Mouse (Mus musculus) layer of hippocampus, postnatal 14 days (tissue): ENCODE results near the gene Spata18. TPM values are rescaled to one million over a fixed set of nuclear protein-coding genes. Genes with fewer than 3 reads are reported as not detected.

Source experiments
- DNase-seq, 2 experiments: peaks; one replicate each; pipeline ENCODE4 v3.0.0; 2021 to 2022; ENCODE audit warnings: low spot score in 2 of 2, mixed read lengths in 1 of 2
- total RNA-seq, 2 experiments: library from RNA; stranded (reverse); gene quantifications; 2 replicates each; pipeline ENCODE4 v1.2.3; 2021

The Spata18 gene
- total RNA-seq, 2 experiments from 2014 or later: 1.4 to 3.2 TPM

DNA sequence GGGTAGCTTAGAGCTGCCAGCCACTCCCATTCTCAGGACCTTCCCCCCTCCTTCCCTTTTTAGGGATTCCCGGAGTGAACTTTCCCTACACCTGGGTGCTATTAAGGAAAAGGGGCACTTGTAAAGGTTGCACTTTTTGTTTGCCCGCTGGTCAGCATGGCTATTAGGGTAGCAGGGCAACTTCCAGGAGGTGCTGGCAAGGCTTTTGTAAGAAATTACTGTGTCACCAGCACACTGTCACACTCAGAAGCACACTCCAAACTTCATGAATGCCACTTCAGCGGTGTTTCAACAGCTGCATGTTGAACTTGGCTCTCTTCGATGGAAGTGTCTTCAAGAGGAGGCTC, 649 bp downstream of the Spata18 start:
- DNase-seq: no peak

GRCm38 (mm10) chr5:73666695-73667094, 15.5 kb downstream of the Spata18 start:
- no peak for DNase-seq

DNA sequence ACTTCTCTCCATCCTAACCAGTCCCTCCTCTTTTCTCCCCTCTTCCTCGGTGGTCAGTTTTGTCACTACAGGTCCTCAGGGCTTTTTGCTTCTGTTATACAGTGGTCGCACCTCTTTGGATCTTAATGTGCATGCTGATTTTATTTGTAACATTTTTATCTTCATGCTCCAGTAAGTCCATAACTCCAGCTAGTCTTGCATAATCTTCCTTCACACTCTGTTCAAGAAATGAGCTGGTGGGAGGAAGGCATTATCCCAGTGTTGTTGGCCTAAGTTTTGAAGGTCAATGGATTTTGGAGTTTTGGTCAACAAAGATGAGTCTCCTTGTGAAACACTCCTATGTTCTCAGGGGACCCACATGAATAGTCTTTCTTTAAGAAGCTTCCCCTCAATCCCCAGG, 16.7 kb downstream of the Spata18 start:
- no peak for DNase-seq

DNA sequence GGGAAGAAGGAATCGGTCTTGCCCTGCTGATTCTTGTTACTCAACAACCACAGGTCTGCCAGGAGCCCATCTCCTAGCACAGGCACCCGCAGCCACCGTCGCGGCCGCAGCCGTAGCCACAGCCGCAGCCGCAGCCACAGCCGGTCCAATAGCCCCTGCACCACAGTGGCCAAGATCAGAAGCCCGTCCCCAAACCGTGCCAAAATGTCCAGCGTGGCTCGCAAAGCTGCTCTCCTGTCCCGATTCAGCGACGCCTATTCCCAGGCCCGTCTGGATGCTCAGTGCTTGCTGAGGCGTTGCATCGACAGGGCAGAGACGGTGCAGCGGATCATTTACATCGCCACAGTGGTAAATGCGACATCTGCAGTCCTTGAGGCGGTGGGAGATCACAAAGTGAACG, 18.2 kb downstream of the Spata18 start:
- DNase-seq: no peak

DNA sequence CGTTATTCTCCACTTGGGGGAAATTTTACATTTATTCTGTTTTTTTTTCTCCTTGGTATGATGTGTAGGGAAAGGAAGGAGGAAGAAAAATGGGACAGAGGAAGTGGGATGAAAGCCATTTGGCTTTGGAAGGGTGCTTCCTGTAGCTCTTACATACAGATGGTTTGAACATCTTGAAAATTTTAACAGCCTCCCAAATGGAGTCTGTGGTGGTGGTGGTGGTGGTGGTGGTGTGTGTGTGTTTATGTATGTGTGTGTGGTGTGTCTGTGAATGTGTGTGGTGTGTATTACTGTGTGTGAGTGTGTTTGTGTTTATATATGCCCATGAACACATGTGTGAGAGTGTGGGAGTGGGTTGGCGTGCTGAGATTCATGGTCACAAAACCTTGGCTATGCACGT, 24.4 kb downstream of the Spata18 start:
- no peak for DNase-seq

DNA sequence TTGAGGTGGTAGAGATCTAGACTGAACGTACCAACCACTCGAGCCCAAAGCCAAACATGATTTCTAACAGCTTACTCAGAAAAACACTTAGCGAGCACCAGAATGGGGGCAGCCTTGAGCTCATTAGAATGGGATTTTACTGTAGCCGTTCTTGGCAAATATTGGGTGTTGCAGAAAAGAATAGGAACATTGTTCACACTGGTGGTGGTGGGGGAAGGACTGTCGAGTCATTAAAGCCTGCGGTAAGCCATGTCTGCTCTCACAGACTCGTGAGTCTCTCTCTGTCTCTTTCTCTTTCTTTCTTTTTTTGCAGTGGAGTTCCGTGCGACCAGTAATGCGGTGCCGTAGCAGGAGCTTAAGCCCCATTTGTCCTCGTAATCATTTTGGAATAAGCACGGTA, 25.4 kb downstream of the Spata18 start:
- DNase-seq: peak in 1 of 2 experiments; percentile 23

- no peak for DNase-seq
Observed at GRCm38 (mm10) chr5:73683221-73683620, 32.0 kb downstream of the Spata18 start.

- no peak for DNase-seq
Observed at GRCm38 (mm10) chr5:73683706-73684409, 32.7 kb downstream of the Spata18 start.

GRCm38 (mm10) chr5:73686149-73686548, 35.0 kb downstream of the Spata18 start:
- DNase-seq: peak in 1 of 2 experiments; percentile 39

DNA sequence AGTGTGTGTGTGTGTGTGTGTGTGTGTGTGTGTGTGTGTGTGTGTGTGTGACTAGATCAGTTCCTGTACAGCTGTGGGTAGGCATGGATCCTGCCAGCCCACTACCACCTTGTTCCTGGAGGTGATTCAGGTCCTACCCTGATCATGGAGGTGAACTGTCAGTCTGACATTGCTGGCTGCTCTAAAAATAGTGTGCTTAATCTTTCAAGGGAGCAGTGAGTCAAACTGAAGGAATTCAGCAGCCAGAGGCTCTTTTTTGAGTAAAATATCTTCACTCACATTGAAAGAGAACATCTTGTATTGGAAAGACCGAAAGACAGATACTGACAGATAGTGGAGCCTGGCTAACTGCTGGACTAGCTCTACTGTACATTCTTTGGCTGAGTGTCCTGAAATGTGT, 37.4 kb downstream of the Spata18 start:
- DNase-seq: no peak

DNA sequence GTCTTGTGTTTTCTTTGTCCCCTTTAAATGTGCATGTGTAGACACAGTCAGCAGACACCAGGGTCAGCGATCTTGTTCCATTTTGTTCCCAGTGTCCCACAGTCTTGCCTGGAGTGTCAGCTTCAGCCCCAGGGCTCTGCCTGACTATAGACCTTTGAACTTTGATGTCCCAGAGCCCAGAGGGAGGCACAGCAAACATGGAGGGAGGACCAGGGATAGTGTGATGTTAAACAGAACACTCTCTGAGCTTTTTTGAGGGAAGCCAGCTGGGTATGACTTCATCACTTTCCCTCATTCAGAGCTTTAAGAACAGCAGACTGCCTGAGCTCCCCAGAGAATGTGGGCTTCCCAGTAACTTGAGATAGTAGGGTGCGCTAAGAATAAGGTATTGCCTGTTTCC, 39.0 kb downstream of the Spata18 start:
- DNase-seq: no peak

DNA sequence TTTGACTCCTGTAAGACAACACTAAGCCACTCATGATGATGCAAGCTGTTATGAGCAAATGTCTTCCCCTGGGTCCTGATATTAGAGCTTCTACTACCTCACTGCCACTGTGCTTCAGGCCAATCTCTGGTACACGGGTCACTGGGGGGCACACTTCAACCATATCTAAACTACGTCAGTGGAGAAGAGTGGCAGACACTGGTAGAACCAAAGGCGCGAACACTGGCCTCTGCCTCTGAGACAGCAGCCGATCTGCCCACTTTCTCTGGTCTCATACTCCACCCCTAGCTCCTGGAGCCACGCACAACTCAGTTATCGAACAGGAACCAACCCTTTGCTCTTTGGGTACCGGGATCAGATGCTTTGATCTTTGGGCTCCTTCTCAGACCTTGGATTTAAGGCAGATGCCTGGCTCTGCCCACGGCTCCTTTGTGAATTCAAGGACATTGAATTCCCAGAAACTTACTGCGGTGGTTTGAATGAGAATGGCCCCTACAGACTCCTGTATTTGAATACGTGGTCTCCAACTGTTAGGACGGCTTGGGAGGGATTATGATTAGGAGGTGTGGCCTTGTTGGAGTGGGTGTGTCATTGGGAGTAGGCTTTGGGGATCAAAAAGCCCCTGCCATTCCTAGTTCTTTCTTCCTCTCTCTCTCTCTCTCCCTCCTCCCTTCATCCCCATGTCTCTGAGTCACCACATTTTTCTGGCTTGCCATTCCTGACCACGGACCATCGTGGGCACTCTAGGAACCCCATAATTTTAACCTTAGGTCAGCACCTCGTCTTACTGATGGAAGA, 40.7 kb downstream of the Spata18 start:
- no peak for DNase-seq

DNA sequence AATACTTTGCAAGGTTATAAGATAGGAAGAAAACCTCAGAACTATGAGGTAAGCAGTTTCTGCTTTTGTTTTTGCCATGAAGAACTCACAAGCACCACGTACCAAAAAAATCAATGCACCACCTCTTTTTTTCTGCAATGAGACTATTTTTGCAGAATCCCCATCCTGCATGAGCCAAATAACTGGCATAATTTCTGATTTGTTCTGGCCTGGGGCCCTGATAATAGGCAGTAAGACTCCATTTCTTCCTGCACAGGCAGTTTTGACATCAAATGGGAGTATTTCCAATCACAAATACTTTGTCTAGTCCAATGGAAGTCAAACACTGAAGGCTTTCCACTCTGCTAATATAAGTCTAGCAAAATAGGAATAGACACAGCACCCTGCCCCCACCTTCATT, 42.6 kb downstream of the Spata18 start:
- no peak for DNase-seq

GRCm38 (mm10) chr5:73694254-73695015, 43.3 kb downstream of the Spata18 start:
- no peak for DNase-seq

DNA sequence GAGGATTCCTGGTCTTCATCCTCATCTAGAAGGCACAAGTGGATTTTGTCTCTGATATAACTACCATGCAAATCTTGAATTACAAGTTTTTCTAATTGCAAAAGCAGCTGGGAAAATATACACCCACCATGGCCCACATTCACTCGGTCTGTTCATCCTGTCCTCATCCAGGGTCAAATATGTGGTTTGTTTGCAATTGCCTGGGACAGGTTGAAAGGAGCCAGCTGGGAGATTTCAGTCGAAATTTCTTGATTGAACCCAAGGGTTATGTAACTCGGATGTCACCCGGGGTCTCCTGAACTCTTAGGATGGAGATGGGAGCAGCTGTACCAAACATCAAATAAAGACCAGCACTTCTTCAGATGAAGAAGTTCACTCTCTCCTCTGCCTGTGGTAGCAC, 46.5 kb downstream of the Spata18 start:
- DNase-seq: no peak

GRCm38 (mm10) chr5:73701063-73701890, 50.1 kb downstream of the Spata18 start:
- no peak for DNase-seq

DNA sequence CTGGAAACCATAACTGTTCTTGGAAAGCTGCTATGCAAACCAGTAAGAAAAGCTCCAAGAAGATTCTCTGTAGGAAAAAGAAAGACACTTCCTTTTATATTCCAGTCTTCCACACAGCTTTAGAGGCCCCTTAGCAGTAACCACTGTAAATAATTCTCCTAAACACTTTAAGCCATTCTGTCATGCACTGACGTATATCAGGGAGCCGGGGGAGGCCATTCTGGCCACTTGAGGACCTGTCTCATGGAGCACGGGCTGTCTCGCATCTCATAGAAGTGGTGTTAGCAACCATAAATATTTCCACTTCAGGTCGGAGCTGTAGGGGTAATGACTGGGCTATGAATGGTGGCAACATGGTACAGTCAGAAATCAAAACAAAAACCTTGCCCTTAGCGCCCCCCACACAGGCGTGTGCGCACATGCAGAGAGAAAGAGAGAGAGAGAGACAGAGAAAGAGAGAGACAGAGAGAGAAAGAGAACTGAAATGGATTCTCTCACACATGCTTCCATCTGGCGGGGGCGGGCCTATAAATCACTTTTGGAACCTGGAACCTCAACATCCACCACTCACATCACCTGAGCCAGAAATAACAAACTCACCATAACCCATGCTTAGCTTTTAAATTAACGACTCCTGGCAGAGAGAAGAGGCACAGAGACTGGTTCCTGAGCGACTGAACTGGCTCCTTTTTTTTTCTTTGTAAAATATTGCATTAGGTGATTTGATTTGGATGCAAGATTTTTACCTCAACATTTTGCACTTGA, 50.9 kb downstream of the Spata18 start:
- no peak for DNase-seq

GRCm38 (mm10) chr5:73703096-73703495, 51.9 kb downstream of the Spata18 start:
- no peak for DNase-seq

DNA sequence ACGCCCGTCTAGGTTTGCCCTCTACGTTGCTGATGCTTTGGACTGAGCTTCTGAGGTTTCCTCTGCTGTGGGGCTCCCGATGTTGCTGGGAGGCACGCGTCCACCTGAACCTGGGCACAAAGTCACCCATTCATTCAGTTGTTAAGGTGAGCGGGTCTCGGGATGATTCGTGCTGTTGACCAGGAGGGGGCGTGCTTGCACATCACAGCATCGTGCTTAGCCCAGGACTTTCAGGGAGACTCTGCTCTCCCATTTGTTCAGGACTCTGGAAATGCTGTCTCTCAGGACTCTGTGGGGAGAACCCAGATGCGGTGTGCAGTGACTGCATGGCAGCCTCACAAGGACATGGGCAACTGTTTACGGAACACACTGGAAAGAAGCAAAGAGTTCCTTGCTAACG, 53.1 kb downstream of the Spata18 start:
- no peak for DNase-seq

GRCm38 (mm10) chr5:73704757-73705156, 53.6 kb downstream of the Spata18 start:
- no peak for DNase-seq
